Mouse (Mus musculus) bone marrow, adult 2 months (tissue): ENCODE data around the gene Nkpd1.
"Not testable (repeated sequence)": the region's sequence is repeated elsewhere in the genome, so short reads cannot be mapped to it uniquely, and the experiment has no call there.

Source experiments
- CTCF ChIP-seq: fragments of 200-500 bp; IDR thresholded peaks from 2 replicates; pipeline ENCODE4 v1.5.1; 2011; ENCODE audit warnings: low read length, control low read depth; ENCODE audit not compliant: control insufficient read depth, insufficient read depth
- POLR2A ChIP-seq: fragments of 200-500 bp; IDR thresholded peaks from 2 replicates; pipeline ENCODE4 v1.6.1; 2011; ENCODE audit warnings: low read depth, mild to moderate bottlenecking, control low read depth, low read length, borderline replicate concordance; ENCODE audit not compliant: control insufficient read depth

DNA sequence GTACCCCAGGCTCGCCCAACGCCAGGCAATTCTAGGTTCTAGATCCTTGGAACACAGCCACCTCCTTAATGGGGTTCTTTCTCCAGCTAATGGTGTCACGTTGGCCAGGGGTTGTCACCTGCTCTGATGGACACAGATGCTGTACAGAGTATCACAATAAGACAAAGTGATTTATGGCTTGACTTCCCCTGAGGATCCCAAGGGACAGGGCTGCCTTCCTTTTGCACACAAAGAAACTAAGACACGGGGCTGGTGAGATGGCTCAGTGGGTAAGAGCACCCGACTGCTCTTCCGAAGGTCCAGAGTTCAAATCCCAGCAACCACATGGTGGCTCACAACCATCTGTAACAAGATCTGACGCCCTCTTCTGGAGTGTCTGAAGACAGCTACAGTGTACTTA, 5.7 kb upstream of the Nkpd1 start:
- TF ChIP-seq CTCF, POLR2A: not testable (repeated sequence)
